In genomic region chr14:48443796-48444195, GRCm38 (mm10) we compare ENCODE assay signal across 10 mouse cellular contexts. TPM values are rescaled to one million over a fixed set of nuclear protein-coding genes. Genes with fewer than 3 reads are reported as not detected.
DNase-seq lines count a peak whose midpoint lies in the region; ATAC-seq and TF ChIP-seq lines count a peak whose summit lies in the region.
"Had no signal": no experiment of that assay in that cellular context is flagged by ENCODE, and none has a peak within 500 bp of the region (broad histone marks: within the 10 kb centered on the region; RNA-seq: fewer than 3 reads in every experiment).

No protein-coding gene starts in this region.

- H3K36me3 ChIP-seq in kidney, embryonic 16.5 days (ENCODE audit: insufficient read depth, low read length) = no peaks in the 10 kb centered on the region
- peaks cover 0 to 5% of the 10 kb centered on the region in 2 experiments; a peak in 2 of 4 replicates for H3K36me3 ChIP-seq in MEL (ENCODE audit: control insufficient read depth in 1 of 2, insufficient read depth in 2 of 2, low read length in 2 of 2)
- H3K36me3 ChIP-seq: embryonic facial prominence, embryonic 10.5 days had no signal

- TF ChIP-seq EP300 in MEL (IDR thresholded peaks at IDR 0.05; ENCODE audit: low read depth in 1 of 2, low read length in 2 of 2) = no peak

- H3K4me1 ChIP-seq in kidney, embryonic 16.5 days (ENCODE audit: insufficient read depth, low read length) = peaks cover 11% of the 10 kb centered on the region
- peaks cover 0 to 6% of the 10 kb centered on the region in 2 experiments; a peak in 1 of 4 replicates for H3K4me1 ChIP-seq in MEL (ENCODE audit: control insufficient read depth in 1 of 2, insufficient read depth in 2 of 2, low read length in 2 of 2)

- H3K9me3 ChIP-seq in kidney, embryonic 16.5 days (ENCODE audit: low read length) = no peaks in the 10 kb centered on the region
- H3K9me3 ChIP-seq in MEL (replicated peaks; ENCODE audit: insufficient read depth, low read length) = no peaks in the 10 kb centered on the region; the same call in 1 of the 2 replicates
- H3K9me3 ChIP-seq: embryonic facial prominence, embryonic 10.5 days had no signal

- no peak overlapping the region for H3K9ac ChIP-seq in kidney, embryonic 16.5 days (replicated peaks; ENCODE audit: low read length)
- H3K9ac ChIP-seq in MEL (ENCODE audit: control insufficient read depth, low read depth, low read length, poor library complexity, severe bottlenecking) = no peak overlapping the region
- H3K9ac ChIP-seq: hindbrain, embryonic 14.5 days had no signal

- H3K4me3 ChIP-seq in kidney, embryonic 16.5 days (ENCODE audit: low read length) = no peak overlapping the region
- H3K4me3 ChIP-seq in MEL (ENCODE audit: control insufficient read depth in 1 of 2, insufficient read depth in 1 of 2, low read depth in 2 of 2, low read length in 2 of 2) = no peak overlapping the region
- H3K4me3 ChIP-seq: embryonic facial prominence, embryonic 10.5 days had no signal

- peaks cover 7% of the 10 kb centered on the region for H3K79me2 ChIP-seq in MEL (ENCODE audit: control insufficient read depth, insufficient read depth, low read length, poor library complexity)

- no peak overlapping the region for H3K4me2 ChIP-seq in kidney, embryonic 16.5 days (replicated peaks; ENCODE audit: low read depth, low read length)
- H3K4me2 ChIP-seq: hindbrain, embryonic 14.5 days had no signal

- ATAC-seq in kidney, embryonic 16.5 days (ENCODE audit: low FRiP score, low TSS enrichment) = no peak
- peak; percentile 64 for ATAC-seq in common myeloid progenitor, adult 5-6 weeks (replicated peaks; ENCODE audit: low read depth, poor library complexity, severe bottlenecking)
- peak; percentile 91 for ATAC-seq in megakaryocyte-erythroid progenitor cell, adult 5-6 weeks (replicated peaks; ENCODE audit: low FRiP score, low TSS enrichment, poor library complexity, severe bottlenecking)

- H3K27ac ChIP-seq in kidney, embryonic 16.5 days (ENCODE audit: low read length) = no peak overlapping the region
- H3K27ac ChIP-seq in MEL (ENCODE audit: control insufficient read depth, low read depth, low read length) = no peak overlapping the region
- H3K27ac ChIP-seq: embryonic facial prominence, embryonic 10.5 days; hindbrain, embryonic 14.5 days had no signal

- TF ChIP-seq POLR2A in MEL (IDR thresholded peaks at IDR 0.05; ENCODE audit: control insufficient read depth in 1 of 2, insufficient read depth in 1 of 2, low read depth in 1 of 2, low read length in 2 of 2, poor library complexity in 1 of 2) = no peak

- DNase-seq in kidney, adult 9 months = peak; percentile 56
- peak; percentile 44 for DNase-seq in MEL (ENCODE audit: low read depth, low spot score)
- DNase-seq in layer of hippocampus, adult 8-10 months (ENCODE audit: low spot score in 2 of 2) = no peak
- no peak for DNase-seq in cerebellum, adult 18-20 months
- DNase-seq in thymus, postnatal 14 days = no peak

- WGBS in kidney, embryonic 16.5 days = 50% methylated on average over 3 of the region's 3 CpGs

- TF ChIP-seq CTCF in MEL (IDR thresholded peaks at IDR 0.05 in 2 of 3, conservative IDR thresholded peaks at IDR 0.05 in 1 of 3; ENCODE audit: control insufficient read depth in 1 of 3, insufficient read depth in 1 of 3, low read depth in 2 of 3, low read length in 3 of 3, poor library complexity in 1 of 3, severe bottlenecking in 1 of 3) = no peak

- TF ChIP-seq RAD21 in MEL (IDR thresholded peaks at IDR 0.05; ENCODE audit: low read depth, low read length) = no peak

- no peaks in the 10 kb centered on the region for H3K27me3 ChIP-seq in kidney, embryonic 16.5 days (ENCODE audit: insufficient read depth, low read length)
- H3K27me3 ChIP-seq in MEL (ENCODE audit: control insufficient read depth in 1 of 2, insufficient read depth in 2 of 2, low read length in 2 of 2) = no peaks in the 10 kb centered on the region; a peak in 1 of 4 replicates

TF ChIP-seq in MEL, 35 proteins besides CTCF, POLR2A, EP300 and RAD21:
- TF ChIP-seq ZC3H11A (IDR thresholded peaks at IDR 0.05; ENCODE audit: low read depth, low read length) (no peak), MAX (IDR thresholded peaks at IDR 0.05; ENCODE audit: low read length) (no peak), ETS1 (IDR thresholded peaks at IDR 0.05; ENCODE audit: low read depth, low read length) (no peak), TAL1 (IDR thresholded peaks at IDR 0.05; ENCODE audit: low read length) (no peak), KAT2A (conservative IDR thresholded peaks at IDR 0.05; ENCODE audit: low read depth, low read length) (no peak), USF1 (IDR thresholded peaks at IDR 0.05; ENCODE audit: low read depth, low read length) (no peak), BHLHE40 (IDR thresholded peaks at IDR 0.05; ENCODE audit: borderline replicate concordance, low read depth, low read length) (no peak), MYC (IDR thresholded peaks at IDR 0.05; ENCODE audit: low read depth, low read length) (no peak), MEF2A (IDR thresholded peaks at IDR 0.05; ENCODE audit: extremely low read depth, insufficient replicate concordance, low read depth, low read length, poor library complexity, severe bottlenecking) (no peak), CHD1 (IDR thresholded peaks at IDR 0.05; ENCODE audit: low read depth, low read length) (no peak), SMC3 (IDR thresholded peaks at IDR 0.05; ENCODE audit: low read depth, low read length) (no peak)

RNA-seq across cellular contexts. Expression of gene Tmem260, which starts 2.1 kb away (rescaled TPM):
- 21.2 and 21.4 TPM in 2 replicates for polyA plus RNA-seq in kidney, embryonic 16.5 days (2015; fragmentation: Nextera tagmentation; extraction: Ambion mirVana)
- 2.7 and 2.8 TPM in 2 replicates for total RNA-seq in MEL (2012; rRNA removed)
- polyA plus RNA-seq in MEL (2012; ENCODE audit: insufficient read depth in 1 of 2, insufficient read length in 2 of 2, low read depth in 1 of 2, low replicate concordance in 2 of 2, missing spikeins in 1 of 2) = 1 to 10 TPM in 1 of 2 experiments, not detected in 1; 5.6 TPM
- total RNA-seq in common myeloid progenitor, adult 5-6 weeks (2017) = 19.8 and 21.1 TPM in 2 replicates
- total RNA-seq in megakaryocyte-erythroid progenitor cell, adult 5-6 weeks (2014; fragmentation: Nextera tagmentation) = 19.7 and 20.7 TPM in 2 replicates
- total RNA-seq in megakaryocyte-erythroid progenitor cell, adult 5-6 weeks (2017) = 15.7 and 18.5 TPM in 2 replicates
- total RNA-seq in layer of hippocampus, adult 8-10 months (2022) = 10 to 100 TPM; 23.0 to 32.2 (median 26.0) TPM

Comparison
In these comparisons a context has a peak if more than half of its experiments do, and no peak if none do; other contexts are left out.
1. DNase-seq: peak in kidney, adult 9 months (single experiment) and MEL (single experiment); none in layer of hippocampus, adult 8-10 months (0 of 2), cerebellum, adult 18-20 months (0 of 2) and thymus, postnatal 14 days (single experiment).